In the genomic region with DNA sequence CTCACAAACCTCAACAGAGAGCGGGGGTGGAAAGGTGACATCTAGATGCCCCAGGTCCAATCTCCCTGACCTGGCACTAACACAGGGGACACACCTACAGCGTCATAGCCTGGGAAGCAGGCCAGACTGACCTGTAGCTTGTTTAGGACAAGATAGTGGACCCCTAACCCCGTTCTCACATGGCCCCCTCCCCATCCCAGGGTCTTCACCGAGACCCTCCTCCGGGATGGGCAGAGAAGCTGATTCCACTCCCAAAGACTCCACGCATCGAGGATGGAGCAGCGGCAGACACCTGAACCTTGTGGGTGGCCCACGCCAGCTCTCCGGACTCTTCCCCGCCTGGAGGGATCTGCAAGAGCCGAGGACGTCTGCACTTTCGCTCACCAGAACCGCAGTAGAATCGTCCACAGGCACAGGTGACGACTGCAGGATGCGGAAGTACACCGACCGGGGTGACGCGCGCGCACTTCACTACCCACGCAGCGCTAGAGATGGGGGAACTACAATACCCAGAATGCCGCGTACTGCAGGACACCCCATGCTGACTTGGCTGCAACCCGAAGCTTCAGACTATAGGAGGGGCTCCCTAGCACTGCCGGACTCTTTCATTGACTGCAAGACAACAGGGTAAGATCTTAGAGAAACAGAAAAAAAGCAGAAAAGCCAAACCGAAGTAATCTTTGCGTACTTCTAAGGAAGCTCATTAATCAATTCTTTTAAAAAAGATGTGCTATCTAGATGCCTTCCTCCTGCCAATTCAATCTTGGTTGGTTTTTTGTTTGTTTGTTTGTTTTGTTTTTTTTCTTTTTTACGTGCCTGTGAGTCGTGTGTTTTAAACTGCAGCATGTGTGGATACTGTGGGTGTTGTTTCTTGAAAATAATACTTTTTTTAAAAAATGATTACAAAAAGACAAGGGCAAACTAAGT, we compare ENCODE assay signal across 8 mouse cellular contexts. TPM values are rescaled to one million over a fixed set of nuclear protein-coding genes. Genes with fewer than 3 reads are reported as not detected.
A peak's percentile ranks its signal among the peaks of the same experiment; 100 is the strongest.
DNase-seq lines count a peak whose midpoint lies in the region; ATAC-seq and TF ChIP-seq lines count a peak whose summit lies in the region.

Gene Zfp169 (minus strand): TSS at position 449 of the 927 bp plus-strand sequence.
Gene A830005F24Rik (plus strand): TSS at position 568 of the 927 bp plus-strand sequence.

- 3% methylated on average over 34 of the region's 34 CpGs for WGBS in embryonic facial prominence, embryonic 12.5 days
- 3% methylated on average over 34 of the region's 34 CpGs for WGBS in heart, adult 2 months
- WGBS in limb, embryonic 13.5 days, result 2% methylated on average over 34 of the region's 34 CpGs
- WGBS in midbrain, embryonic 16.5 days, result 3% methylated on average over 34 of the region's 34 CpGs

- ATAC-seq in embryonic facial prominence, embryonic 12.5 days (ENCODE audit: insufficient number of reproducible peaks, insufficient read depth, low FRiP score, low TSS enrichment), result peak; percentile 99
- peak; percentile 100 for ATAC-seq in limb, embryonic 13.5 days (ENCODE audit: low FRiP score, low read depth)
- ATAC-seq in midbrain, embryonic 16.5 days, result peak; percentile 98

- no peak for TF ChIP-seq CTCF in heart, adult 2 months (IDR thresholded peaks at IDR 0.05)

- no peaks in the 10 kb centered on the region for H3K9me3 ChIP-seq in embryonic facial prominence, embryonic 12.5 days
- H3K9me3 ChIP-seq in limb, embryonic 13.5 days, result no peaks in the 10 kb centered on the region
- H3K9me3 ChIP-seq in midbrain, embryonic 16.5 days (replicated peaks; ENCODE audit: control insufficient read depth, low read length, poor library complexity, severe bottlenecking), result no peaks in the 10 kb centered on the region

- no peaks in the 10 kb centered on the region for H3K79me2 ChIP-seq in heart, adult 2 months (replicated peaks; ENCODE audit: control insufficient read depth, insufficient read depth, low read length)

- H3K9ac ChIP-seq in embryonic facial prominence, embryonic 12.5 days, result peak within 1 kb of the TSS; percentile 75
- H3K9ac ChIP-seq in heart, adult 2 months (ENCODE audit: low read depth, low read length), result peak within 1 kb of the TSS; percentile 64
- H3K9ac ChIP-seq in limb, embryonic 13.5 days, result peak within 1 kb of the TSS; percentile 86
- H3K9ac ChIP-seq in midbrain, embryonic 16.5 days (ENCODE audit: low read depth, low read length), result peak within 1 kb of the TSS; percentile 86

- TF ChIP-seq EP300 in heart, adult 2 months (IDR thresholded peaks at IDR 0.05; ENCODE audit: insufficient read depth, low read depth, low read length), result no peak

- peak within 1 kb of the TSS; percentile 67 for H3K4me3 ChIP-seq in embryonic facial prominence, embryonic 12.5 days
- peak within 1 kb of the TSS; percentile 75 for H3K4me3 ChIP-seq in heart, adult 2 months
- H3K4me3 ChIP-seq in limb, embryonic 13.5 days, result peak within 1 kb of the TSS; percentile 86
- H3K4me3 ChIP-seq in midbrain, embryonic 16.5 days (ENCODE audit: low read depth, low read length), result peak within 1 kb of the TSS; percentile 83

- H3K27me3 ChIP-seq in embryonic facial prominence, embryonic 12.5 days, result no peaks in the 10 kb centered on the region
- H3K27me3 ChIP-seq in heart, adult 2 months (ENCODE audit: control insufficient read depth, insufficient read depth, low read length), result no peaks in the 10 kb centered on the region
- H3K27me3 ChIP-seq in limb, embryonic 13.5 days, result no peaks in the 10 kb centered on the region
- H3K27me3 ChIP-seq in midbrain, embryonic 16.5 days (ENCODE audit: control insufficient read depth, insufficient read depth, low read depth, low read length), result no peaks in the 10 kb centered on the region

- H3K36me3 ChIP-seq in embryonic facial prominence, embryonic 12.5 days, result no peaks in the 10 kb centered on the region
- no peaks in the 10 kb centered on the region for H3K36me3 ChIP-seq in heart, adult 2 months (ENCODE audit: control insufficient read depth, insufficient read depth, low read length)
- H3K36me3 ChIP-seq in limb, embryonic 13.5 days, result no peaks in the 10 kb centered on the region
- no peaks in the 10 kb centered on the region for H3K36me3 ChIP-seq in midbrain, embryonic 16.5 days (ENCODE audit: control insufficient read depth, insufficient read depth, low read length)

- peaks cover 6% of the 10 kb centered on the region for H3K4me1 ChIP-seq in embryonic facial prominence, embryonic 12.5 days
- H3K4me1 ChIP-seq in heart, adult 2 months (ENCODE audit: control insufficient read depth, insufficient read depth, low read length), result peaks cover 3% of the 10 kb centered on the region
- H3K4me1 ChIP-seq in limb, embryonic 13.5 days, result peaks cover 9% of the 10 kb centered on the region
- peaks cover 10% of the 10 kb centered on the region for H3K4me1 ChIP-seq in midbrain, embryonic 16.5 days (ENCODE audit: control insufficient read depth, insufficient read depth, low read length)

- H3K4me2 ChIP-seq in embryonic facial prominence, embryonic 12.5 days (replicated peaks), result peak within 1 kb of the TSS; percentile 88
- peak within 1 kb of the TSS; percentile 94 for H3K4me2 ChIP-seq in limb, embryonic 13.5 days (replicated peaks)
- peak within 1 kb of the TSS; percentile 85 for H3K4me2 ChIP-seq in midbrain, embryonic 16.5 days (ENCODE audit: low read length)

- TF ChIP-seq POLR2A in heart, adult 2 months (IDR thresholded peaks at IDR 0.05; ENCODE audit: insufficient read depth, low read depth, low read length), result peak; percentile 80

- DNase-seq in 3134 (ENCODE audit: extremely low read depth, insufficient read length, low spot score), result peak; percentile 81
- DNase-seq in adrenal gland, postnatal 25 days, result peak; percentile 80
- DNase-seq in heart, adult 2 months, result peak; percentile 82 to 87
- peak; percentile 85 to 87 for DNase-seq in kidney, adult 8-10 months
- peak; percentile 41 to 86 for DNase-seq in spleen, postnatal 10 days (ENCODE audit: low spot score in 2 of 2)

- H3K27ac ChIP-seq in embryonic facial prominence, embryonic 12.5 days, result 0 out of 2 replicates have a peak within 1 kb of the TSS, but pooled peaks have one; percentile 3
- H3K27ac ChIP-seq in heart, adult 2 months, result peak within 1 kb of the TSS; percentile 60
- 0 out of 2 replicates have a peak within 1 kb of the TSS, but pooled peaks have one; percentile 10 for H3K27ac ChIP-seq in limb, embryonic 13.5 days
- peak within 1 kb of the TSS; percentile 74 for H3K27ac ChIP-seq in midbrain, embryonic 16.5 days (ENCODE audit: low read length)

- intact Hi-C loops in heart, adult 2 months (cut with DNase I), result no loop called here

RNA-seq across cellular contexts. Expression of gene Zfp169, which starts in this region (rescaled TPM):
- total RNA-seq in adrenal gland, postnatal 25 days (2021), result 9.4 and 12.2 TPM in 2 replicates
- 4.4 and 5.3 TPM in 2 replicates for polyA plus RNA-seq in embryonic facial prominence, embryonic 12.5 days (2016; fragmentation: Nextera tagmentation; extraction: Ambion mirVana)
- total RNA-seq in heart, adult 2 months (2021), result 1 to 10 TPM; 5.0 to 7.0 TPM
- polyA plus RNA-seq in heart, adult 2 months (2012; rRNA removed), result 4.2 and 7.2 TPM in 2 replicates
- 4.6 and 6.6 TPM in 2 replicates for polyA plus RNA-seq in limb, embryonic 13.5 days (2015; fragmentation: Nextera tagmentation; extraction: Ambion mirVana)
- 5.8 and 7.5 TPM in 2 replicates for polyA plus RNA-seq in midbrain, embryonic 16.5 days (2015; fragmentation: Nextera tagmentation; extraction: Ambion mirVana)

RNA-seq across cellular contexts. Expression of gene A830005F24Rik, which starts in this region (rescaled TPM):
- not detected in 2 replicates for total RNA-seq in adrenal gland, postnatal 25 days (2021)
- polyA plus RNA-seq in embryonic facial prominence, embryonic 12.5 days (2016; fragmentation: Nextera tagmentation; extraction: Ambion mirVana), result 3.4 and 3.7 TPM in 2 replicates
- total RNA-seq in heart, adult 2 months (2021), result under 1 TPM in 1 of 2 experiments, not detected in 1; 0.30 TPM
- polyA plus RNA-seq in heart, adult 2 months (2012; rRNA removed), result 0.23 TPM in 1 of 2 replicates, not detected in the other
- 3.2 and 4.1 TPM in 2 replicates for polyA plus RNA-seq in limb, embryonic 13.5 days (2015; fragmentation: Nextera tagmentation; extraction: Ambion mirVana)
- polyA plus RNA-seq in midbrain, embryonic 16.5 days (2015; fragmentation: Nextera tagmentation; extraction: Ambion mirVana), result 3.4 and 4.9 TPM in 2 replicates

Comparison
In these comparisons a context has a peak if more than half of its experiments do, and no peak if none do; other contexts are left out.
1. Peak in every context shown above with its lines: DNase-seq, ATAC-seq, H3K4me3 ChIP-seq and H3K27ac ChIP-seq.
2. H3K27ac ChIP-seq: peak in every context shown above with its lines; median percentile 74 in midbrain, embryonic 16.5 days; 60 in heart, adult 2 months; 10 in limb, embryonic 13.5 days; 3 in embryonic facial prominence, embryonic 12.5 days.